Mouse (Mus musculus): Measurements from ENCODE around the gene Krt7. TPM values are rescaled to one million over a fixed set of nuclear protein-coding genes. Genes with fewer than 3 reads are reported as not detected.

The Krt7 gene
- total RNA-seq, 2 experiments from 2014 or later: not detected

- no peak for DNase-seq
- intact Hi-C loops (cut with DNase I; ENCODE audit: low total_unique reads): no loop called here
Measured at GRCm38 (mm10) chr15:101420903-101421302, 10.1 kb downstream of the Krt7 start.

GRCm38 (mm10) chr15:101424914-101425313 is 14.1 kb downstream of the Krt7 start:
- intact Hi-C loops (cut with DNase I; ENCODE audit: low total_unique reads): no loop called here
- DNase-seq: no peak

- intact Hi-C loops (cut with DNase I; ENCODE audit: low total_unique reads): no loop called here
- no peak for DNase-seq
Measured at GRCm38 (mm10) chr15:101436611-101437010, 25.8 kb downstream of the Krt7 start.

DNA sequence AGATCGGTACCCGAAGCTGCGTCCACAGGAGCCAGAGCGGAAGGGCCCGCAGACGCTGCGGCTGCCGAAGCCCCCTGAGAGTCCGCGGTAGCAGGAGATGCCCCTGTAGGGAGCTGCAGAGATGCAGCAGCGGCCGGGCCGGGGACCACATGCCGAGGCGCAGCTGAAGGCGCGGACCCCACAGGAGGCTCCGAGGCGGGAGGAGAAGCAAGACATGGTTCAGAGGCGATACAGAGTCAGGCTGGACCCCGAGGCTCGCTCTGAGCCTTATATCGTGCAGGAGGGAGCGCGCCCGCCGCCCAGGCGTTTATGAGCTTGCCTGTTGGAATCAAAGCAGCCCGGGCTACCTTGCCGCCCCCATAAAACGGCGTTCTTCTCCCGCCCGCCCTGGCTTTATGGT is 27.7 kb downstream of the Krt7 start, which contains the start of gene Krt87:
Krt87 (minus strand) TSS at position 250 of the 400 bp plus-strand sequence.
- DNase-seq: no peak
- intact Hi-C loops (cut with DNase I; ENCODE audit: low total_unique reads): no loop called here

DNA sequence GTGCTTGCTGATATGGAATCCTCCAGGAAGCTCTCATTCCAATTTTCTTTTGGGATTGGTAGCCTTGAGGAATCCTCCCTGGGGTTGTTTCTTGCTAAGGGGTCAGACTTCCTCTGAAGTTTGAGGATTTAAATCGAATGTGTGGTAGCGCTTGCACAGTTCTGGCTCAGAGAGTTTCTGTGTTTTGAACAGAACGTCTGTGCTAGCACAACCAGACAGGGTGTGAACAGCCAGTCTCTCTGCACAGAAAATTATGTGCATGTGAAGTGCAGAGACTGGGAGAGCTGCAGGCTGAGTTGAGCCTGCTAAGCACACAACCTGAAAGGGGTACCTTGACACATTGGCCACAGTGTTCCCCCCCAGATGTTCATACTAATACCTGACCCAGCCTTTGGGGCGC is 30.0 kb downstream of the Krt7 start:
- intact Hi-C loops (cut with DNase I; ENCODE audit: low total_unique reads): no loop called here
- DNase-seq: no peak

DNA sequence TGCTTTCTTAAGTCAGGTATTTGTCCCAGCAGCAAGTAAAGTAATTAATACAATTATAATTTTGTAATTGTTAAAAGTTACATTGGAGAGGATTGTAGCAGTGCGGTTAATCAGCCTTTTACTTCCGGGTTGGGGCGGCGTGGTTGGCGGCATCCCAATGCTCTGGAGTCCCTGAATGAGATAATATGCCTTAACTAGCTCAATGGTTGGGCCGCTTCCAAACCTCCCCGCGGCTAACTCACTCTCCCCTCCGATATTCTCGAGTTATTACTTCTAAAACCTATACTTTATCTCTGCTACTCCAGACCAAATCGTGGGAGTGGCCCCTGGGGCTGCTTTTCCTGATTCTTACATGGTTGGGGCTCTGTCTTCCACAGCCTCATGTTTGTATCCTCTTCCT is 35.7 kb downstream of the Krt7 start:
- intact Hi-C loops (cut with DNase I; ENCODE audit: low total_unique reads): no loop called here
- DNase-seq: peak; percentile 56

DNA sequence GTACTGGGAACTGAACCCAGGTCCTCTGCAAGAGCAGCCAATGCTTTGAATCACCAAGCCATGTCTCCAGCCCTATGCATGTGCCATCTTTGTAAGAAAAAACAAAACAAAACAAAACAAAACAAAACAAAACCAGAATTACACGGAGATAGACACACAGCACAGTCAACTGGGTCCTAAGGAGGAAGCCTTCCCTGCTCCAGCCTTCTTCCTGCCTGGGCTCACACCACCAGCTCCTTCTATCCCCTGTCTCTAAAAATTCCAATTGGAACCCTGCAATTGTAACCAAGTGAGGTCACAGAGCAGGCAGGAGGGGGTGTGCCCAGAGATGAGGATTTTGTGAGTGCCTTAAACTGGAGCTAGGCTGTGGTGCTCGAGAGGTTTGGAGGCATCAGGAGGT is 36.6 kb downstream of the Krt7 start, which contains the start of gene Krt88:
Krt88 (plus strand) TSS at position 301 of the 400 bp plus-strand sequence.
- intact Hi-C loops (cut with DNase I; ENCODE audit: low total_unique reads): no loop called here
- DNase-seq: no peak

DNA sequence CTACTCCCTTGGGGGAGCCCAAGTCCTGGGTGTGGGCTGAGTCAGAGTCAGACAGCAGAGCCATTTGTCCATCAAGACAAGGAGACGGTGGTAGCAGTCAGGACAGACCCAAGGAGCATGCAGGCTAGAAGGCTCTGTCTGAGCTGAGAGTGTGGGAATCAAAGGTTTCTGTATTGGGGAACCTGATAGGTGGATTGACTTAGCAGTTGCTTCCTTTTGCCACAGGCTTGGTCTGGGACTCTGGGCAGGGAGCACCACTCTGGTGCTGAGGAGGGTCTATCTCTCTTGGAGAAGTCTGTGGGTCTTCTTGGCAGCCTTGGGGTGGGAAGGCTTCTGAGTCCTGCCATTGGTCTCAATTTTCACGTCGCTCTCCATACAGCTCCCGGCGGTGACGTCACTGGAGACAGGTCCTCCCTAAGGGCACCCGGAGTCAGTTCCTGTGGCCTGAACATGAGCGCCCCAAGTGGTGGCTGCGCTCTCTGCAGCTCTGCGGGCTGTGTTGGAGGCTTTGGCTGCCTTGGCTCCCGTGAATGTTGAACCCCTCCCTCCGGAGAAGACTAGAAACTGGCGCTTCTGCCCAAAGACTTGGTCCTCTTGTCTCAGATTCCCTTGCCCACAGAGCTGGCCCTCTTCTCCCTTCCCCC is 42.4 kb downstream of the Krt7 start:
- peak; percentile 83 for DNase-seq
- intact Hi-C loops (cut with DNase I; ENCODE audit: low total_unique reads): loop anchor here (5.0 kb wide), 1 partner anchor 111 kb away; no protein-coding TSS in a partner anchor

GRCm38 (mm10) chr15:101454774-101455173 is 43.9 kb downstream of the Krt7 start:
- intact Hi-C loops (cut with DNase I; ENCODE audit: low total_unique reads): loop anchor here (5.0 kb wide), 1 partner anchor 112 kb away; no protein-coding TSS in a partner anchor
- DNase-seq: no peak

GRCm38 (mm10) chr15:101455292-101455691 is 44.4 kb downstream of the Krt7 start:
- intact Hi-C loops (cut with DNase I; ENCODE audit: low total_unique reads): no loop called here
- no peak for DNase-seq

GRCm38 (mm10) chr15:101455891-101456290 is 45.0 kb downstream of the Krt7 start:
- intact Hi-C loops (cut with DNase I; ENCODE audit: low total_unique reads): no loop called here

GRCm38 (mm10) chr15:101458361-101458930 is 47.6 kb downstream of the Krt7 start:
- peak; percentile 17 for DNase-seq
- intact Hi-C loops (cut with DNase I; ENCODE audit: low total_unique reads): no loop called here

More at GRCm38 (mm10) chr15:101455891-101456290, 45.0 kb downstream of the Krt7 start:
- DNase-seq: no peak

DNA sequence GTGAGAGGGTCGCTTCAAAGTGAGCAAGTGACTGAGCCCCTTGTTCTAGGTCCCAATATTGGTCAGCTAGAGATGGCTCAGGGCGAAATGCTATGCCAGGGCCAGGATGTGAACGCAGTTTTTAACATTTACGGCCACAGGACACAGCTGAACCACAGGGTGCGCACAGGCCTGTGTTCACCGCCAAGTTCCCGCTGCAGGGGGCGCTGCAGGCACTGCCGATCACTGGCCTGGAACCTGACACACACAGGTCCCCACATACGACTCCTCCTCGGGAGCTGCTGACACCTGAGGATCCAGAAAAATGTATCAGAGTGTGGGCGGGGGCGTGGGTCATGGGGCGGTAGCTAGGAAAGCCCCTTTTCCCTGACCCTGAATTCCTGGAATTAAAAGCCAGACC is 48.4 kb downstream of the Krt7 start:
- peak; percentile 11 for DNase-seq
- intact Hi-C loops (cut with DNase I; ENCODE audit: low total_unique reads): no loop called here

DNA sequence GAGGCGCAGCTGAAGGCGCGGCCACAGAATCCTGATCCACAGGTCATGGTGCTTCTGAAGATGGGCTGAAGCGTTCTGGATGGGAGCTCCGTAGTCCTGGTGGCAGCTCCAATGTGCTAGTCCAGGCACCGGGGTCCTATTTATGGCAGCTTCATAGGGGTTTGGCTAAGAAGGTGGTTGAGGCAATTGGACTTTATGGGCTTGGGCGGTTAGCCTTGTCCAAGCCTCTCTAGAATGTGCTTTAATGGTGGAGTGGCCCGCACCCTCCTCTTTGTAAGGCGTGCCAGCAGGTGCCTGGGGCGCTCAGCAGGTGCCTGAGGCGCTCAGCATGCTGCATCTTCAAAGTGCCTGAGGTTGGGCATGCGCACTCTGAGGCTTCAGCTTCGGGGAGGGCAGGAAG is 52.8 kb downstream of the Krt7 start, which contains the start of gene Krt81:
Krt81 (minus strand) TSS at position 101 of the 400 bp plus-strand sequence.
- no peak for DNase-seq
- intact Hi-C loops (cut with DNase I; ENCODE audit: low total_unique reads): no loop called here

DNA sequence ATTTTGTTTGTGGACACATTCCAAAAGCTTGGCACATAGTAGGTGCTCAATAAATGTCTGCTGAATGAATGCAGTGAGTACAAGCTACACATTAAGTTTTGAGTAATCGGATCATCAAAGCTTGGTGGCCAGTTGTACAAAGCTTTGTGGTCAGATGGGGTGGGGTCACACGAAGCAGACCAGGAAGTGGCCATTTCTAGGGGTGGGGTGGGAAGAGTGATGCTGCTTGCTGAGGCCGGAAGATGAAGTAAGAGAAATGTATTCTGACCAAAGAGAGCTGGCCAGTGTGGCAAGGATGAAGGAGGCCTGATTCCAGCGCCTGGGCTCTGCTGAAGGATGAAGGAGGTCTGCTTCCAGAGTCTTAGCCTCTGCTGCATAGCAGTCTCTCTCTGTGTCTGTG is 58.2 kb downstream of the Krt7 start:
- intact Hi-C loops (cut with DNase I; ENCODE audit: low total_unique reads): no loop called here
- DNase-seq: no peak

DNA sequence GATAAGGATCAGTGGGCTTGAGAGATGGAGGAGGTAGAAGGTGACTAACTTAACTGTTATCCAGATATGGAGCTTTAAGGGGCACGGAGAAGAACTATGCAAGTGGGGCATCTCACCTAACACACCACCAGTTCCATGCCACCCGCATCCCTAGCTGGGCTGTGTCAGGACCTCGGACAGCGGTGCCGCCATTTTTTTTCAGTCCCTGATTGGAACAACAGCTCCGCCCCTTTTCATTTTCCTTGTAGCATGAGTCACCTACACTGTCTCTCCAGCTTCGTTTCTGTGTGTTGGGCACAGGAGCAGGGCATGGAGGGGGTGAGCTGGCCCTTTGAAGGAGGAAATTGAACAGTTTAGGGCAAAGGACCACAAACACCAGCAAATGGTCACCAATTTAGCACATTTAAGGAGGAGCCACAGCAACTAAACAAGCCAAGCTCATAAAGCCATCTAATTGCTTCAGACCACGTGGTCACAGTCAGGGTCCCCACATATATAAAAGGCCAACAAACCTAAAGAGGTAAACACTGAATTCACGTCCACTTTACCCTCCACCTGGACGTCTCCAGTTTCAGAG is 62.2 kb downstream of the Krt7 start, which contains the start of gene Krt86:
Krt86 (plus strand) TSS at position 527 of the 577 bp plus-strand sequence.
- intact Hi-C loops (cut with DNase I; ENCODE audit: low total_unique reads): no loop called here
- no peak for DNase-seq

DNA sequence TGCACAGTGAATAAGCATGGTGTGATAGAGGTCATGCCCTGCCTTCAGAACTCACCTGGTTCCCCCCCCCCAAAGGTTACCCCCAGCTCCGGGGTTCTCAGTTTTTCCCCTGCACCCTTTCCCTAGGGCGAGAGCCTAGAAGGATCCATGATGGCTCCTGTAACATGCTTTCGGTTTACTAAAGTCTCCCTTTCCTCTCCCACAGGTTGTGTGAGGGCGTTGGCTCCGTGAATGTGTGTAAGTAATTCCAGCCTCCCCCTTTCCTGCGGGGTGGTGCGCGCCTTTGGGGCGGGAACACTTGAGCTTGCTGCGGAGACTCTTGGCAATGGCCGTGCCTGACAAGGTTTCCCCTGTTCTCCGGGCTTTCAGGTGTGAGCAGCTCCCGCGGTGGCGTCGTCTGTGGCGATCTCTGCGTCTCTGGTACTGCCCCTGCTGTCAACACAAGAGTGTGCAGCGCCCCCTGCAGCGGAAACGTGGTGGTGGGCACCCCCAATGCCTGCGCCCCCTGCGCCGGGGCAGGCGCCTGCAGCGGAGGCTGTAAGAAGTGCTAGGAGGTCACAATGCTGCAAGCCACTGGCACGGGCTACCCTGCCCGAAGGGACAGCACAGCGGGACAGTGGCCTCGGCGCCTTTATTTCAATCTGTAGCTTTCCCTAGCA is 68.3 kb downstream of the Krt7 start:
- intact Hi-C loops (cut with DNase I; ENCODE audit: low total_unique reads): no loop called here
- peak; percentile 37 for DNase-seq

DNA sequence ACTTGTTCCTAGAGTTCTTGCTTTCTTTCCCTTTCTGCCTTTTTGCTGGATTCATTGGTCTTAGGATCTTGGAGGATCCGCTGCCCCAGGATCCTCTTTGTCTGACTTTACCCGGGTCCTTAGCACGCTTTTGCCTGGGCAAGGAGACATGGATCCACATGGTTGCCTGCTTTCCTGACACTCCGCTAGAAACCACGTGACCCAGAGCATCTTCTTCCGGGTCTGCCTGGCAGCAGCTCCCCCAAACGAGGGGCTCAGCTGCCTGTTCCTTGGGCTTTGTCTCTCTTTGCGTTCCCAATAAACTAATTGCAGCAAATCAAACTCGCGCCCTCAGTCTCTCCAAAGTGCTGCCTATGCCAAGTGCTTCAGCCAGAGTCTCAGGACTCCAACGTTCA is 68.8 kb downstream of the Krt7 start:
- intact Hi-C loops (cut with DNase I; ENCODE audit: low total_unique reads): no loop called here
- no peak for DNase-seq
